Mouse (Mus musculus) layer of hippocampus, postnatal 14 days (tissue): ENCODE measurements at regions not wholly inside any gene's neighbourhood (a gene's known extent, or its start where the extent isn't known, plus 50 kb on each side); places are given as distances from the start of the nearest gene placed in this dataset.

Experiments used
- DNase-seq, 2 experiments: peaks; one replicate each; pipeline ENCODE4 v3.0.0; 2021 to 2022; ENCODE audit warnings: low spot score in 2 of 2, mixed read lengths in 1 of 2

- peak; percentile 9 to 65 for DNase-seq
Observed at GRCm38 (mm10) chrX:128853441-128853840, 896.1 kb upstream of the Diaph2 start.
